Mouse (Mus musculus): ENCODE measurements around the gene A930018P22Rik. TPM values are rescaled to one million over a fixed set of nuclear protein-coding genes. Genes with fewer than 3 reads are reported as not detected.

The A930018P22Rik gene
- polyA plus RNA-seq, 1 experiment from 2014 or later = not detected

DNA sequence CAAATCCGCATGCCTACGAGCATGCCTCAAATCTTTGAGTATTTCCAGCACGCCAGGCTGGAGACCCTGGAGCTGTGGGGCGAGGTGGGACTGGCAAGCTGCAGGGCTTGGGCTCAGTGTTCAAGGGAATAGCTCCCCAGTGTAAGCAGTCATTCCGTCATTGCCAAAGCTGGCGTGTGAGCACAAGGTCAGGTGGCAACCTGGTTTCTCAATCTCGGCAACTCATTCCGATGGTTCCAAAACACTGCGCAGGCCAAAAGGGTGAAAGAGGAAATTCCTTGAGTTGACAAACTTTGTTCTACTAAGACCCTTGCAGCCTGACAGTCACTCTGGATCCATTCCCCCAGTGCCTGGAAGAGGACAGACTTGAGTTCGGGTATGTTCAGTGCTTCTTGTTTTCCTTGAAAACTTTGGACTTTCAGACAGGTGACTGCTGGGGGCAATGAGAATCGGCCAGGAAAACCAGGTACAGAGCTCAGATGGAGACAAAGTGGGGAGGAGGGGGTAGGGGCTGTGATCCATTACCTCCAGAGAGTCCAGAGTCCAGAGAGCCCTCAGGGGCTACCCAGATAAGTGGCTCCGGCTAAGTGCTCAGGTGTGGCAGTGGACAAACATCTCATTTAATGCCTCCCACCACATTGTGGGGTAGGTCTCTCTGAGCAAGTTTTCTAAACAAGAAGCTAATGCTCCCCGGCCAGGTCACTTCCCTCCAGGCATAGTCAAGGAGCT lies 6.4 kb downstream of the A930018P22Rik start:
- WGBS = 89% methylated on average over 13 of the region's 13 CpGs
- Histone ChIP-seq H3K27me3 (replicated peaks; ENCODE audit: control insufficient read depth, insufficient read depth, low read length) (peaks cover 4% of the 10 kb centered on the region), H3K9ac (ENCODE audit: low read depth, low read length) (no peak overlapping the region), H3K4me3 (ENCODE audit: low read length) (no peak overlapping the region), H3K9me3 (ENCODE audit: control insufficient read depth, low read length) (no peaks in the 10 kb centered on the region), H3K4me1 (ENCODE audit: control insufficient read depth, insufficient read depth, low read depth, low read length) (no peaks in the 10 kb centered on the region), H3K4me2 (ENCODE audit: low read length) (no peak overlapping the region), H3K36me3 (ENCODE audit: control insufficient read depth, insufficient read depth, low read length) (no peaks in the 10 kb centered on the region), H3K27ac (ENCODE audit: low read depth, low read length) (no peak overlapping the region)
- ATAC-seq = no peak

DNA sequence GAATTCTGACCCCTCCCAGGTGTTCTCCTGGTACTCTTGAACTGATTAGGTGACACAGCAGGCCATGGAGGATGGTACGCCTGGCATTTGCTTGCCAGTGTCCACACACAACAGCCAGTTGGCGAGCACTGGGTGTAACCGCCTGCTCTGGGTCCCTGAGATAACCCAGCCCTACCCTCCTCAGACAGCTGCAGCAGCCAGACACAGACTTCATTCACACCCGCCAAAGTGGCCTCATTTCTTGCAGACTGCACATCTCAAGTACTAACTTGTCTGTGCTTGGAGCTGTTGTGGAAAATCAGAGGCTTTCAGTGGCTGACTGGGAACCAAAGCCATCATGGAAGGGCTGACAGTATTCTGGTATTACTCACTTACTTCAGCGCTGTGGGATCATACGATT lies 7.6 kb downstream of the A930018P22Rik start:
- H3K27me3 ChIP-seq (replicated peaks; ENCODE audit: control insufficient read depth, insufficient read depth, low read length) = peaks cover 4% of the 10 kb centered on the region
- 86% methylated on average over 6 of the region's 6 CpGs for WGBS
- H3K9ac ChIP-seq (ENCODE audit: low read depth, low read length) = no peak overlapping the region
- no peaks in the 10 kb centered on the region for H3K9me3 ChIP-seq (ENCODE audit: control insufficient read depth, low read length)
- no peak overlapping the region for H3K4me2 ChIP-seq (ENCODE audit: low read length)
- no peak for ATAC-seq
- H3K36me3 ChIP-seq (ENCODE audit: control insufficient read depth, insufficient read depth, low read length) = no peaks in the 10 kb centered on the region
- H3K27ac ChIP-seq (ENCODE audit: low read depth, low read length) = no peak overlapping the region
- H3K4me3 ChIP-seq (ENCODE audit: low read length) = no peak overlapping the region
- no peaks in the 10 kb centered on the region for H3K4me1 ChIP-seq (ENCODE audit: control insufficient read depth, insufficient read depth, low read depth, low read length)

DNA sequence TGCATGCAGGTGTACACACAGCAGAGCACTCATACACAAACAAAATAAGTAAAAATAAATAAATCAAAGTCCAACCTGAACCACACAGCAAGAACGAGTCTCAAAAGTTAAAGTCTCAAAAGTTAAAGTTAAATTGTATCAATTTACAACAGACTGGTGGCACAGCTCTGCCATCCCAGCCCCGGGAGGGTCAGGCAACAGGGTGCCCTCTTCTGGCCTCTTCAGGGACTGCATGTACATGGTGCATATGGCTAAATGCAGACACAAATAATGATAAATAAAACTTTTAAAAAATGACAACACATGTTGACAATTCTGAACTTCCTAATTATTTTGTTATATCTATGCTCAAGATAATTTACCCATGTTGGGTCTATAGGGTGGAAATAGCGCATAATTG lies 8.4 kb downstream of the A930018P22Rik start:
- no peak for ATAC-seq
- WGBS = 56% methylated on average over 3 of the region's 3 CpGs
- Histone ChIP-seq H3K9ac (ENCODE audit: low read depth, low read length) (no peak overlapping the region), H3K9me3 (ENCODE audit: control insufficient read depth, low read length) (no peaks in the 10 kb centered on the region), H3K27me3 (replicated peaks; ENCODE audit: control insufficient read depth, insufficient read depth, low read length) (peaks cover 4% of the 10 kb centered on the region), H3K4me1 (ENCODE audit: control insufficient read depth, insufficient read depth, low read depth, low read length) (no peaks in the 10 kb centered on the region), H3K4me3 (ENCODE audit: low read length) (no peak overlapping the region), H3K4me2 (ENCODE audit: low read length) (no peak overlapping the region), H3K36me3 (ENCODE audit: control insufficient read depth, insufficient read depth, low read length) (no peaks in the 10 kb centered on the region), H3K27ac (ENCODE audit: low read depth, low read length) (no peak overlapping the region)

DNA sequence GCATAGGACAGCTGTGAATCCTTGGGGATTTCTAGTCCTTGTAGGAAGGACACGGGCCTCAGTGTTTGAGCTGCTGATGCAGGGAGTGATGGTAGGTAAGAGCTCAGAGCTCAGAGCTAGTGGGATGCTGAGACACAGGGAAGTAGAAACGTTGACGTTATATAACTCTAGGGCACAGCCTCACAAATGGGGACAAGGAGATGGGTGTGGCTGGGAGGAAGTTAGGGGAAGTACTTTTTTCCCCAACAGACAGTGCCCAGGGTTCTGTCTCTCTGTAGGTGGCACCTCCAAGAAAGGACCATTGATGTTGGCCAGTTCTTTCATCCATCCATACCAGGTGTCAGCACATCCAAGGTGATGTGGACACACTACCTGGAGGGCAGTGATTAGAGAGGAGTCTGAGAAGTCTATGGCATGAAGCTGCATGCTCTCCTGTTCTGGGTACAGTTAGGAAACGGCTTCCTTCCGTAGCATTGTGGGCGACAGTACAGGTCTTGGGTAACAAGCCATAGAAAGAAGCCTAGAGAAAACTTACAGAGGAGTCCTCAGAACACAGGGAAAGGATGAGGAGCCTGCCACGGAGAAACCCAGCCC lies 9.8 kb downstream of the A930018P22Rik start:
- Histone ChIP-seq H3K9ac (ENCODE audit: low read depth, low read length) (no peak overlapping the region), H3K9me3 (ENCODE audit: control insufficient read depth, low read length) (no peaks in the 10 kb centered on the region), H3K27me3 (replicated peaks; ENCODE audit: control insufficient read depth, insufficient read depth, low read length) (no peaks in the 10 kb centered on the region), H3K27ac (ENCODE audit: low read depth, low read length) (no peak overlapping the region), H3K4me1 (ENCODE audit: control insufficient read depth, insufficient read depth, low read depth, low read length) (no peaks in the 10 kb centered on the region), H3K36me3 (ENCODE audit: control insufficient read depth, insufficient read depth, low read length) (no peaks in the 10 kb centered on the region), H3K4me2 (ENCODE audit: low read length) (no peak overlapping the region), H3K4me3 (ENCODE audit: low read length) (no peak overlapping the region)
- 82% methylated on average over 7 of the region's 7 CpGs for WGBS
- no peak for ATAC-seq

DNA sequence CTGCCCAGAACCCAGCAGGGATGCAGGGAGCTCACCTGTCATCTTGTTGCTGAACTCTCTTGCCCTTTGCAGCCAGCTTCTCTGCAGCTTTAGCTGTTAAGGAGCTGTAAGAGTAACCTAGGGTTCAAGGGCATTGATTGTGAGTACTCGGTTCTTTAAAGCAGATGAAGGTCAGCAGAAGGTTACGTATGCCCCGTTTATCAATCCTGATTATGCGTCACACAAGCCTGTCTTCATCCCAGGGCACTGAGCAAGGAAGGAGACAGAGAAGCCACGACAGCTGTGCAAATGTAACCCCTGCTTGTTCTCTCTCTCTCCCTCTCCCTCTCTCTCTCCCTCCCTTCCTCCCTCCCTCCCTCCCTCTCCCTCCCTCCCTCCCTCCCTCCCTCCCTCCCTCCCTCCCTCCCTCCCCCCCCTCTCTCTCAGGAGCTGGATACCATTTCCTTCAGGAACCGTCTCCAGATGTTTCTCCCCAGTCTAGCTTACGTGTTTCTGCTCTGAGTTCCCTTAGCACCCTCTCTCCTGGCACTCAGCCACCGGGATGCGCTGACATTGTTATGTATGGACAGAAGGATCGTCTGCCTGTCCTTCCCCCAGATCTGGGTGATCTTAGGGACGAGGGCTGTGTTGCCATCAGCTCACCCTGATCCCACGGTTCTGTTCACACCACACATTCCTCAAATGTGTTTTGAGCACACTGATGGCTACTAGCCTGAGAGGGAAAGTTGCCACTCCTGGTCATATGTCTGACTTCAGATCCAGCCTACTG lies 10.7 kb downstream of the A930018P22Rik start:
- H3K9me3 ChIP-seq (ENCODE audit: control insufficient read depth, low read length) = no peaks in the 10 kb centered on the region
- no peak overlapping the region for H3K4me2 ChIP-seq (ENCODE audit: low read length)
- H3K27ac ChIP-seq (ENCODE audit: low read depth, low read length) = no peak overlapping the region
- WGBS = 45% methylated on average over 12 of the region's 12 CpGs
- no peaks in the 10 kb centered on the region for H3K4me1 ChIP-seq (ENCODE audit: control insufficient read depth, insufficient read depth, low read depth, low read length)
- no peaks in the 10 kb centered on the region for H3K27me3 ChIP-seq (replicated peaks; ENCODE audit: control insufficient read depth, insufficient read depth, low read length)
- H3K36me3 ChIP-seq (ENCODE audit: control insufficient read depth, insufficient read depth, low read length) = no peaks in the 10 kb centered on the region
- H3K9ac ChIP-seq (ENCODE audit: low read depth, low read length) = no peak overlapping the region
- ATAC-seq = no peak
- H3K4me3 ChIP-seq (ENCODE audit: low read length) = no peak overlapping the region

DNA sequence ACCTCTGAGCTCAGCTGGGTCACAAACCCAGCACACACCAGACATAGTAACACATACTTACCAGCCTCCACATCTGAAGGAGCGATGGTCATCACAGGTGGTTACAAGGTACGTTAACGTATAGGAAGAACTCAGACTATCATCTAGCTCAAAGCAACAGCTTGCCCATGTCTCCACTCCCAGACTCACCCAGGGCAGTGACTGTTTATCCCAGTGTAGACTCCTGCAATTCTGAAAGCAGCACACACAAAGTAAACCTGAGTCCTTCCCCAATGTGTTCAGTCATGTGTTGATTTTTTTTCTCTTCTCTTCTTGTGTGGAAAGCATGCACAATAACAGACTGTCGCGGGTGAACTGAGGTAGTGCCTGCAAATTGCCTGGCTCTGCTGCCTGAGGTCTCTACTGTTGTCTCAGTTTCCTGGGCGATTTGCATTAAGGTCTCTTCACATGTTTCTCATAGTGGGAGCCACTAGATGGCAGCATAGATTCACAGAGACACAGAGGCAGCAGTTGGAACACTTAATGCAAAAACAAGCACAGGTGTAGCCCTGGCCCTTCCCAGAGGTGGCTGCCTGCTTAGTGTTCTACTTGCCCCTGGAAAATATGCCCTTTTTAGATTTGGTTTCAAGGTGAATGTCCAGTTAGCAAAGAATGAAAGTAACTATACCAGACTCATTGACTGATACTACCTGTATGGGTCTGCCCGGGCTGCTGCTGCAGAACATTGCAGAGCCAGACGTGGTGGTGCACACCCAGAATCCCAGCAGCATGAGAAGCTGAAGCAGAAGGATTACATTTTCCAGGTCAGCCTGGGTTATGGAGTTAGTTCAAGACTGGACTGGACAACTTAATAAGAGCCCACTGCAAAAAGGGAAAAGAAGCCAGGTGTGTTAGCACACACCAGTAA lies 11.8 kb downstream of the A930018P22Rik start:
- Histone ChIP-seq H3K9me3 (ENCODE audit: control insufficient read depth, low read length) (no peaks in the 10 kb centered on the region), H3K4me3 (ENCODE audit: low read length) (no peak overlapping the region), H3K4me1 (ENCODE audit: control insufficient read depth, insufficient read depth, low read depth, low read length) (no peaks in the 10 kb centered on the region), H3K36me3 (ENCODE audit: control insufficient read depth, insufficient read depth, low read length) (no peaks in the 10 kb centered on the region), H3K27ac (ENCODE audit: low read depth, low read length) (no peak overlapping the region), H3K4me2 (ENCODE audit: low read length) (no peak overlapping the region), H3K27me3 (replicated peaks; ENCODE audit: control insufficient read depth, insufficient read depth, low read length) (no peaks in the 10 kb centered on the region), H3K9ac (ENCODE audit: low read depth, low read length) (no peak overlapping the region)
- ATAC-seq = peak; percentile 87
- 50% methylated on average over 8 of the region's 8 CpGs for WGBS

DNA sequence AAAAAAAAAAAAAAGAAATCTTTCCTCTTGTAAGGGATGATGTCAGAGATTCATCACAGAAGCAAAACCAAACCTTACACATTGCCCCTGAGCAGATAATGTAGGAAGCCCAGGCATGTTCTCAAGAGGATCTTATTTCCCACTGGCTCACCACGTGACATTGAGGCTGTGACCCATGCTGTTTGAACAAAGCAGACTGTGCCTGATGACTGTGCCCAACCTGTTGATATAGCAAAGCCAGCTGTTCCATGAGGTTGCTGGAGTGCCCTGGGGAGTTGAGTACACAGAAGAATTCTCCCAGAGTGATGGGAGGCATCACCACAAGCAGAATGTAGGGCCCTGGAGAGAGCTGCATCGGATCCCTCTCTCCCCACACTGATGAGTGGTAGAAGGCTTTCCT lies 13.4 kb downstream of the A930018P22Rik start:
- H3K4me3 ChIP-seq (ENCODE audit: low read length) = no peak overlapping the region
- no peaks in the 10 kb centered on the region for H3K27me3 ChIP-seq (replicated peaks; ENCODE audit: control insufficient read depth, insufficient read depth, low read length)
- no peaks in the 10 kb centered on the region for H3K36me3 ChIP-seq (ENCODE audit: control insufficient read depth, insufficient read depth, low read length)
- 63% methylated on average over 2 of the region's 2 CpGs for whole genome bisulfite sequencing
- H3K9ac ChIP-seq (ENCODE audit: low read depth, low read length) = no peak overlapping the region
- H3K4me1 ChIP-seq (ENCODE audit: control insufficient read depth, insufficient read depth, low read depth, low read length) = no peaks in the 10 kb centered on the region
- ATAC-seq = no peak
- no peaks in the 10 kb centered on the region for H3K9me3 ChIP-seq (ENCODE audit: control insufficient read depth, low read length)
- no peak overlapping the region for H3K4me2 ChIP-seq (ENCODE audit: low read length)
- H3K27ac ChIP-seq (ENCODE audit: low read depth, low read length) = no peak overlapping the region

DNA sequence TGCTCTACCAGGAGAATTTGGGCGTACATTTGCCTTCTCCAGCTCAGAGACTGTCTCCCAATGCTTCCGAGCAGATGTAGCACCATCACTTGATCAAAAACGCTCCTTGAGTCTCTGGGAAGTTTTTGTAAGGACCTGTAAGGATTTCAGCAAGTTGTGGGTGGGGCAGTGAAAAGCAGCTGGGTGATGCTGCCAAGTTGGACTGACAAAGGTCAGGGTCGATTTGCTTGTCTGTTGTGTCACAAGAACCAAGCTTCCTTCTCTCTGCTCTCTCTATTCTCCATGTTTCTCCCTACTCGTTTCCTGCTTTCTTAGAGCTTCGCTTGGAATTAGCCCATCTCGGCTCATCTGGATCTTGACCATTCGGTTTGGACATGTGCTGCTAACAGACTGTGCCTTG lies 19.6 kb downstream of the A930018P22Rik start:
- H3K9me3 ChIP-seq (ENCODE audit: control insufficient read depth, low read length) = no peaks in the 10 kb centered on the region
- WGBS = 94% methylated on average over 8 of the region's 8 CpGs
- no peak for ATAC-seq
- no peaks in the 10 kb centered on the region for H3K36me3 ChIP-seq (ENCODE audit: control insufficient read depth, insufficient read depth, low read length)
- no peaks in the 10 kb centered on the region for H3K27me3 ChIP-seq (replicated peaks; ENCODE audit: control insufficient read depth, insufficient read depth, low read length)
- no peaks in the 10 kb centered on the region for H3K4me1 ChIP-seq (ENCODE audit: control insufficient read depth, insufficient read depth, low read depth, low read length)
- no peak overlapping the region for H3K9ac ChIP-seq (ENCODE audit: low read depth, low read length)
- no peak overlapping the region for H3K4me2 ChIP-seq (ENCODE audit: low read length)
- no peak overlapping the region for H3K4me3 ChIP-seq (ENCODE audit: low read length)
- H3K27ac ChIP-seq (ENCODE audit: low read depth, low read length) = no peak overlapping the region
